Mouse (Mus musculus): Measurements from ENCODE around the gene ccdc198.
A peak's percentile ranks its signal among the peaks of the same experiment; 100 is the strongest.
"Not testable (repeated sequence)": the region's sequence is repeated elsewhere in the genome, so short reads cannot be mapped to it uniquely, and the experiment has no call there.

Gene ccdc198

GRCm38 (mm10) chr14:49245126-49245714 is at the start of gene ccdc198:
Gene ccdc198, minus strand, starts transcription at chr14:49245474.
- no peak for DNase-seq (ENCODE audit: low spot score in 2 of 2)

GRCm38 (mm10) chr14:49293802-49294449 is 48.7 kb upstream of the ccdc198 start:
- no peak for DNase-seq (ENCODE audit: low spot score in 2 of 2)

- DNase-seq (ENCODE audit: low spot score in 2 of 2) = no peak
Observed at GRCm38 (mm10) chr14:49290029-49290745, 44.9 kb upstream of the ccdc198 start.

GRCm38 (mm10) chr14:49283784-49284655 is 38.7 kb upstream of the ccdc198 start:
- DNase-seq (ENCODE audit: low spot score in 2 of 2) = no peak

GRCm38 (mm10) chr14:49278880-49279279 is 33.6 kb upstream of the ccdc198 start:
- no peak for DNase-seq (ENCODE audit: low spot score in 2 of 2)

GRCm38 (mm10) chr14:49278479-49278878 is 33.2 kb upstream of the ccdc198 start:
- not testable (repeated sequence) for DNase-seq (ENCODE audit: low spot score in 2 of 2)

GRCm38 (mm10) chr14:49277642-49278041 is 32.4 kb upstream of the ccdc198 start:
- DNase-seq (ENCODE audit: low spot score in 2 of 2) = no peak

GRCm38 (mm10) chr14:49275376-49275775 is 30.1 kb upstream of the ccdc198 start:
- DNase-seq (ENCODE audit: low spot score in 2 of 2) = no peak

GRCm38 (mm10) chr14:49265286-49266002 is 20.2 kb upstream of the ccdc198 start:
- DNase-seq (ENCODE audit: low spot score in 2 of 2) = no peak

GRCm38 (mm10) chr14:49241522-49241921 is 3.8 kb downstream of the ccdc198 start:
- no peak for DNase-seq (ENCODE audit: low spot score in 2 of 2)

GRCm38 (mm10) chr14:49238206-49238605 is 7.1 kb downstream of the ccdc198 start:
- peak; percentile 32 to 61 for DNase-seq (ENCODE audit: low spot score in 2 of 2)

GRCm38 (mm10) chr14:49234788-49235515 is 10.3 kb downstream of the ccdc198 start:
- no peak for DNase-seq (ENCODE audit: low spot score in 2 of 2)

GRCm38 (mm10) chr14:49231845-49232244 is 13.4 kb downstream of the ccdc198 start:
- no peak for DNase-seq (ENCODE audit: low spot score in 2 of 2)

- DNase-seq (ENCODE audit: low spot score in 2 of 2) = no peak
Observed at GRCm38 (mm10) chr14:49226986-49227385, 18.3 kb downstream of the ccdc198 start.

- DNase-seq (ENCODE audit: low spot score in 2 of 2) = no peak
Observed at GRCm38 (mm10) chr14:49226471-49226870, 18.8 kb downstream of the ccdc198 start.

- DNase-seq (ENCODE audit: low spot score in 2 of 2) = no peak
Observed at GRCm38 (mm10) chr14:49221771-49222170, 23.5 kb downstream of the ccdc198 start.

- DNase-seq (ENCODE audit: low spot score in 2 of 2) = not testable (repeated sequence)
Observed at GRCm38 (mm10) chr14:49219466-49220022, 25.7 kb downstream of the ccdc198 start.

- no peak for DNase-seq (ENCODE audit: low spot score in 2 of 2)
Observed at GRCm38 (mm10) chr14:49218677-49219076, 26.6 kb downstream of the ccdc198 start.

- not testable (repeated sequence) for DNase-seq (ENCODE audit: low spot score in 2 of 2)
Observed at GRCm38 (mm10) chr14:49210215-49210614, 35.1 kb downstream of the ccdc198 start.

All from frontal cortex, postnatal 10 days (tissue).